Mouse (Mus musculus): ENCODE data around the gene Esam.

Esam gene

DNA sequence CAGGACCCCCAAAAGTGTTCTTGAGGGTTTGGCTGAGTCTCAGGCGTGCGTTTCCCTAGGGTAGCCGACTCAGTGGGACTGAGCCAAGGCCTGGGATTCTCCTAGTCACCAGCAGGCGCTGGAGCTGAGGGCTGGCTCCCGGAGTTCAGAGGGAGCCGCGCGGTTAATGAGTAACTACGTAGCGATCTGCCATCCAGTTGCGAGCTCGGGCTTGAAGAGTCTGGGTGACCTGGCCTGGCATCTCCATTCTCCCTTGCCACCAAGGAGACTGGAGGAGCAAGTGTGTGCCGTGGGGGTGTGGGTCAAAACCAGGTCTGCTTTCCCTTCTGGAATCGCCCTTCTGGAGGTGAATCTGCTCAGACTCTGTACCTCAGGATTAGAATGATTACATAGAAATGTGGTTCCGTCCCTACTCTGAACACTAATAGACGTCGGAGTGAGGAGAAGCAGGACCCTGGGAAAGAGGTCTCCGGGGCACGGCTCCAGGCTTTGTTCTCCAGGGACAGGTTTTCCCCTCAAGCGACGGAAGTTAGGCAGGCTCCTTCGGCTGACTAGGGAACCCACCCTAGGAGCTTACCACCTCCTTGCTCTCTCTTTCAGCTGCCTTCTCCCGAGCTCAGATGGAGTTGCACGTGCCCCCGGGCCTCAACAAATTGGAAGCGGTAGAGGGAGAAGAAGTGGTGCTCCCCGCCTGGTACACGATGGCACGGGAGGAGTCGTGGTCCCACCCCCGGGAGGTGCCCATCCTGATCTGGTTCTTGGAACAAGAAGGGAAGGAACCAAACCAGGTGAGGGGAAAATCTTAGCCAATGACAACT is 3.2 kb downstream of the Esam start:
- in situ Hi-C loops (cut with MboI): no loop called here

DNA sequence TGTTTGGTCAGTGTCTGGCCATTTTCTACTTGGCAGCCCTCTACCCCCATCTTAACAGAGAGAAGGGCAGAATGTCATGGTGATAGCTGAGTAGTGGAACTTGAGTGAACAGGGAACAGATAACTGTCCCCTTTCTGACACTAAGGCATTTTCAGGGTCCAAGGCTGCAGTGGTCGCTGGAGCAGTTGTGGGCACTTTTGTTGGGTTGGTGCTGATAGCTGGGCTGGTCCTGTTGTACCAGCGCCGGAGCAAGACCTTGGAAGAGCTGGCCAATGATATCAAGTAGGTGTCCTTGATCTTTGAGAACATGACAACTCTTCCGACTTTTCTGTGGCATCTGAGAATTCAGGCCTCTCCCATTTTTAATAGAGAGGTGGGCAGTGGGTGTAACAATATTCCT is 9.0 kb downstream of the Esam start:
- in situ Hi-C loops (cut with MboI): no loop called here

DNA sequence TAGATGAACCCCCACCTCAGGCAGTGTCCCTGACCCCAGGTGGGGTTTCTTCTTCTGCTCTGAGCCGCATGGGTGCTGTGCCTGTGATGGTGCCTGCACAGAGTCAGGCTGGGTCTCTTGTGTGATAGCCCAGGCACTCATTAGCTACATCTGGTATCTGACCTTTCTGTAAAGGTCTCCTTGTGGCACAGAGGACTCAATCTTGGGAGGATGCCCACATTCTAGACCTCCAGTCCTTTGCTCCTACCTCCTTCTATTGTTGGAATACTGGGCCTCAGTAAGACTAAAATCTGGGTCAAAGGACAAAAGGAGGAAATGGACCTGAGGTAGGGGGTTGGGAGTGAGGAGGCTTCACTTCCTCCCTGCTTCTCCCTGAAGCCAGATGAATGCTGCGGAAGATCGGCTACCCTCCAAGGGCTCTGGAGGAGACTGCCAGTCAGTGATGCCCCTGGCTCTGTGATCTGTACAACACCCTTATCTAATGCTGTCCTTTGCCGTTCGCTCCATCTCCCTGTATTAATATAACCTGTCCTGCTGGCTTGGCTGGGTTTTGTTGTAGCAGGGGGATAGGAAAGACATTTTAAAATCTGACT is 9.9 kb downstream of the Esam start:
- in situ Hi-C loops (cut with MboI): no loop called here

DNA sequence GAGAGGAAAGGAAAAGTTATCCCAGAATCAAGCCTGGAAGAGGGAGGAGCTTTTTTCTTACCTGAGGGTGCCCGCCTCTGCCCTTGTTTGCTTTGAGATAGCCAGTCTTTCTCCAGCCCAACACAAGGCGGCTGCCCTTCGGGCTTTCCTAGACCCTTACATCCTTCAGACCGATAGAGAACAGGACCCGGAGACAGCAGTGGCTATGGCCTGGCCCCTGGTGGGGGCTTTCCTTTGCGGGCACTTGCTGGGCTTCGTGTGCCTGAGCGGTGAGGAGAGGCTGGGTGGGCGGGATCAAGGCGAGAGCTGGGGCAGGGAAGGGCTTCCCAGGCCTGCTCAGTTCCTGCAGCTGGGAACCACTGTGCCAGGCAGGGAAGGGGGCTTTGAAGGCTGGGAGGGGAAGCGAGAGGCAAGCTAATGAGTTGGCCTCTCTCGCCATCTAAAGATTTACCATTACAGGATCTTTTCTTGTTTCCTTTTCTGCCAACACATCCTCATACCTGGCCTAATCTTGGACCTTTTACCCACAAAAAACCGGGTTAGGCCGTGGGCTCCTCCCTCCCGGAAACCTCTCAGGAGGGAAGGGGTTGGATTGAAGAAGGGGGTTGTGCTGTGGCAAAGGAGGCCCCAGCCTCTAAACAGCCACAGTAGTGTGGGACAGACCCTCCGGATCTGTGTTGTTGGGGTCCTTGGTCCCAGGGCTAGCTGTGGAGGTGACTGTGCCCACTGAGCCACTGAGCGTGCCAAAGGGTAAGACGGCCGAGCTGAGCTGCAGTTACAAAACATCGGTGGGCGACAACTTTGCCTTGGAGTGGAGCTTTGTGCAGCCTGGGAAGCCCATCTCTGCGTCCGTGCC is 11.5 kb downstream of the Esam start, which contains the start of gene Vsig2:
Vsig2 (plus strand) TSS at position 86 of the 856 bp plus-strand sequence.
- in situ Hi-C loops (cut with MboI): no loop called here

DNA sequence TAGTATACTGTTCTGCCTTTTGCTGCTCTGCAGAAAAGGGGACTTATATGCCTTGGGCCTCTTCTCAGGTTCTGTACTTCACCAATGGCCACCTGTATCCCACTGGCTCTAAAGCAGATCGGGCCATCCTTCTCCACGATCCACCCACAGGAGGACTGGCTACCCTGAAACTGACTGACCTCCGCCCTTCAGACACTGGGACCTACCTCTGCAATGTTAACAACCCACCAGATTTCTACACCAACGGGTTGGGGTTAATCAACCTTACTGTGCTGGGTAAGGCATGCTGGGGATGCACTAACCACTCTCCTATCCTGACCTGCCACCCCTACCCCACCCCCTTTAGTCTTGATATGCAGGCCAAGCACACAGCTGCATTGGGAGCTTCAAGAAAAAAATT is 12.3 kb downstream of the Esam start:
- in situ Hi-C loops (cut with MboI): no loop called here

DNA sequence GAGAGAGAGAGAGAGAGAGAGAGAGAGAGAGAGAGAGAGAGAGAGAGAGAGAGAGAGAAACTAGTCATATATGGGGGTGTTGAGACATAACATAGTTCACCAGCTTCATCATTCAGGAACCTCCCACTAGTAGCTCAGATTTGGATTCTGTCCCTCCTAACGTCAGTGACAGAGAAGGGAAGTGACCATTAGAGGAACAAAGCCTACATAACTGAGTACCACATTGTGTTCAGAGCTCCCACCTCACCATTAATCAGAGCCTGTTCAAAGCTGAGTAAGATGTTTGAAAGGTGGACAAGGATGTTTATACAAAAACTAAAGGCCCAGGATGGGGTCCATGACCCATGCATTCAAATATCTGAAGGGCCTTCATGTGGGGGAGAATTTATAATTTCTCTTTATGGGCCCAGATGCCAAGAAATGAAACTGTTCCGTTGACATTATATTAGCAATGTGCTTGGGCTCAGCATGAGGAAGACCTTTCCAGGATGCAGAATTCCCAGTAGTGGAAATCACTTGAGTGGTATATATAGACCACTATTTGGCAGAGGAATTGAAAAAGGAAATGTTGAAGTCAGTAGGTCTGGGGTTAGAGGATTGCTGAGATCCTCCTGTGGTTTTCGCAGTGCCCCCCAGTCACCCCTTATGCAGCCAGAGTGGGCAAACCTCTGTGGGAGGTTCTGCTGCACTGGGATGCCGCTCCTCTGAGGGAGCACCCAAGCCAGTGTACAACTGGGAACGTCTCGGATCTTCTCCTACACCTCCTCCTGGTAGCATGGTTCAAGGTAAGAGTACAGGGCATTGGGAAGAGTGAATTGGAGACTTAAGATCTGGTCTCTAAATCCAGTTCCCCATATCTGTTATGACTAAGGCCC is 13.1 kb downstream of the Esam start:
- in situ Hi-C loops (cut with MboI): no loop called here

DNA sequence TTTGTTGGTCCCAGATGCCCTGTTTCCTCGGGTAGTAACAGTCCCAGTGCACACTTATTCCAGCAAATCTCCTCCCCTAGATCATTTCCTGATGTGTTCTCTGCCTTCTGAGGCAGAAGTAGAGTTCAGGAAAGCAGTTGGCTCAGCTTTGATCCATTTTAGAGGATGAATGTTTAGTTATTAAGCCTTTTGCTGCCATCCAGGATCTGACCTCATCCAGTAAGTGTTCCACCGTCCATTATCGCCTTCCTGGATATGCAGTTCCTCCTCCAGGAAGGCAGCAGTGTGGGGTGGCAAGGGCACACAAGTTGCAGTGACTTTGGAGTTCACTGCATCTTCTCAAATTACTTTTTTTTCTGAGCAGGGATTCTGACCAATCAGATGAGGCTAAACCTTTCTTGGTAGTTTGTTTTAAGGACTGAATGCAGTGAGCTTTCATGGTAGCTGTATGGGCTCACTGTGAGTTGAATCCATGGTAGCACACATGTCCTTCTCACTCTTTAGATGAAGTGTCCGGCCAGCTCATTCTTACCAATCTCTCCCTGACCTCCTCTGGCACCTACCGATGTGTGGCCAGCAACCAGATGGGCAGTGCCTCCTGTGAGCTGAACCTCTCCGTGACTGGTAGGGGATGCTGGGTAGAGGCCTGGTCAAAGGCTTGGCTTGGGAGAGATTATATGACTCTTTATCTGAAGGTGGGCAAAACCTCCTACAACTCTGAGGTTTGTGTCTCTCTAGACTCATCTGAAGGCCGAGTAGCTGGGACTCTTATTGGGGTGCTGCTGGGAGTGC is 14.2 kb downstream of the Esam start:
- in situ Hi-C loops (cut with MboI): no loop called here

DNA sequence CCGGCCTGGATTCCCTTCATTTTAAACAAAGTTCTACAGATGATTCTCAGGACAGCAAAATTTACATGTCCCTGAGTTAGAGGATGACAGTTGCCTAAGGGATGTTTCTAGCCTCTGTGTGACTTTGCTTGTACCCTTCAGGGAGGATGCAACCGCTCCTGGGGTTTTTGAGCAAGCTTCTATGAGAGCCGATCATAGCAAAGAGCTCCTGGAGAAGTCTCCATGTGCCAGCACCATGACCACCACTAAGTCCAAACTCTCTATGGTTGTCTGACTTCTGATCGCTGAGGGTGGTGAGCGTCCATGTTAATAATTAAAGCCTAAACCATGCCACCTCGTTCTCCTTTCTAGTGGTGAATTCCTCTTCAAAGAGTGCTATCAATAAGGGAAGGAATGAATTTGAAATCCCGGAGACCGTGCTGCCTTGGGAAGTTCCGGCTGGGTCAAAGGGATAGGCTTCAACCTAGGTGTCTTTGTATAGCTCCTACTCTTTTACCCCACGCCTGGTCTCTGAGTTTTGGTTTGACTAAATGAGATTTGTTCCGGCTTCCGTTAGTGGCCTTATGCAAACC is 16.1 kb downstream of the Esam start:
- in situ Hi-C loops (cut with MboI): no loop called here

DNA sequence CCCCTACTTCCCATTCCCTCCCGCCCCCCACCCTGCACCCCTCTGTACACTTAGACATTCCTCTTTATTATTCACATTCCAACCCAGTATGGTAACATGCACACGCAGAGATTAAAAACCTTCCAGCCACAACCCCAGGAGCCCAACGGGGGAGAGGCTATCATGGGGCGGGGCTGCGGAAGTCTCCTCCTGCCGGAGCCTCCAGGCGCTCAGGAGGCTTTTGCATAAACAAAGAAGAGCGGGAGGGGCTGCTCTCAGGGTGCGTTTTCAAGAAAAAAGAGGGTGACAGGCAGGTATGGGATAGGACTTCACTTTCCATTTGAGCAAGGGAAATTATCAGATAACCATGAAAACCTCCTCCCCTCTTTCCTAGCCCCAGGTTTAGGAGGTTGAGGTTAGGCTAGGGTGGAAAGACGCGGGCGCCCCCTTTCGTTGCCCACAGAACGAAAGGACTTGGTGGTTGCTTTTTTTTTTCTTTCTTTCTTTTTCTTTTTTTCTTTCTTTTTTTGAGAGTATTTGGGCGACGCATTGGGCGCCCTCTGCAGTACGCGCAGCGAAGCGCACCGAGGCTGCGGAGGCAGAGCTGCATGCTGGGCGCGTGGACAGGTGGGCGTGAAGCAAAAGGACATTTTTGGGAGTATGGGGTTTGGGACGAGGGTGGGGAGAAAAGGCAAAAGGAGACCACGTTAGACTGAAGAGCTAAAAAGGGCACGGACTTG is 16.7 kb downstream of the Esam start:
- in situ Hi-C loops (cut with MboI): no loop called here

DNA sequence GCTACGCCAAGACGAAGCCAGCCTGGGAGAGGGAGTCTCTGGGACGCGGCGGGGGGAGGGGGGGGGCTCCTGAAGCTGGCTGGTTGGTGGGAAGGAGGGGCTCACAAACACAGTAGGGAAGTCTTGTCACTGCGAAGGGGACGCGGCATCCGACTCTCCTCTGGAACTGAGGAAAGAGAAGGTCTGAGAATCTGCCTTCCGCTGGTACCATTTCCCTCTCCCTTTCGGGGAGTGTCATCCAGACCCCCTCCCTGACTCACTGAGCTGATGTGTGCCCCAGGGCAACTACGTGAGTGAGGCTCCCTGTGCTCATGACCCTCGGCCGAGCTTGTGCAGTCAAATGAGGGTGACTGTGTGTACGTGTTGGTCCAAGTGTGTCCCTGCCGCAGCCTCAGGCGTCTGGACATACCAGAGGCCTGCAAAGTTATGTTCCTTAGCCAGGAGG is 17.3 kb downstream of the Esam start:
- in situ Hi-C loops (cut with MboI): no loop called here

DNA sequence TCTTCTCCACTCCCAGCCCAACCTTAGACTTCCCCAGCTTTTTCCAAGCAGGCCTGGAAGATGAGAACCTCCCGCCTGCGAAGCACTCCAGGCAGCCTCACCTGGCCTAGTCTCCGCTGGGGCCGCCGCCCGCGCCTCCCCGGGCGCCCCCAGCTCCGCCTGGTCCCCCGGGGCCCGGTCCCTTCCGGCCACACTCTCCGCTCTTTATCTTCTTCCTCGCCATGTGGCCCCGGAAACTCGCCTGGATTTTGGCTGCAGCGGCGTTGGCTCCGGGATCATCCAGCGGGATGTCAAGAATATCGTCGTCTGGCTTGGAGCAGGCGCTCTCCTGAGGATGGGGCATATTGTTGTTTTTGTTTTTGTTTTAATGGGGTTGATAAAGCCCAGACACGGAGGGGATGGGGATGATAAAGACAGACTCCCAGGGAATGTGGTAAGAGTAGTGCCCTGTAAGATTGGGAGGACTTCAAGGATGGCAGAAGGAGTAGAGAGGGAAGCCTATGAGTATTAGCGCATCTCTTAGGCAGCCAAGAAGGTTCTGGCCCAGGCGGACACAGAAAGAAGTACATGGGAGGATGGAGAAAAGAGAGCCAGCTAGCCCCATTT is 18.1 kb downstream of the Esam start:
- in situ Hi-C loops (cut with MboI): no loop called here

DNA sequence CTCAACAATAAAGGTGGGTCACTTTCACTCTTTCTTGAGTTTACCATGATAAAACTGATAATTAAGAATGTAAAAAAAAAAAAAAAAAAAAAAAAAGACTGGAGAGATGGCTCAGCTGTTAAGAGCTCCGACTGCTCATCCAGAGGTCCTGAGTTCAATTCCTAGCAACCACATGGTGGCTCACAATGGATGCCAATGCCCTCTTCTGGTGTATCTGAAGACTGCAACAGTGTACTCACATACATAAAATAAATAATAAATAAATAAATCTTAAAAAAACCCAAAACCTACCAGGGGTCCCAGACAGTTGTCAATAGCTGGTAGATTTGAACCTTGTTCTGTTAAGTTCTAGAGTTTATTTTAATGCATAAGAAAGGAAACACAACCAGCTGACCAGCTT is 19.0 kb downstream of the Esam start:
- in situ Hi-C loops (cut with MboI): no loop called here

DNA sequence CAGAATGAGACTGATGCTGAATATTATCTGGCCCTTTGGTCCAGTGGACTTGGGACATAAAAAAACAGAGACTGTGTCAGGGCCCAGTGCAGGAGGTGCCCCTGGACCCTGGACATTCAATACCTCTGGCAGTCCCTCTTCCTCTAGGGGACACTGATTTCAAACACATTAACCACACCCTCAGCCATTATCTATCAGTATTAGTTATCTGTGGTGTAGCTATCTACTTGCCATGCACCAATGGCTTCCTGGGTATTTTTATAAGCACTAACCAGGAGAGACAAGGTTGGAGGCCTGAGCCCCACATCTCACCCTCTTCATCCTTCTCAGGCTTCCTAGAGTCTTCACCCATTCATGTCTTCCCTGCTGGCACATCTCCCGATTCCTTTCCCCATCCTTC is 22.6 kb downstream of the Esam start:
- in situ Hi-C loops (cut with MboI): no loop called here

DNA sequence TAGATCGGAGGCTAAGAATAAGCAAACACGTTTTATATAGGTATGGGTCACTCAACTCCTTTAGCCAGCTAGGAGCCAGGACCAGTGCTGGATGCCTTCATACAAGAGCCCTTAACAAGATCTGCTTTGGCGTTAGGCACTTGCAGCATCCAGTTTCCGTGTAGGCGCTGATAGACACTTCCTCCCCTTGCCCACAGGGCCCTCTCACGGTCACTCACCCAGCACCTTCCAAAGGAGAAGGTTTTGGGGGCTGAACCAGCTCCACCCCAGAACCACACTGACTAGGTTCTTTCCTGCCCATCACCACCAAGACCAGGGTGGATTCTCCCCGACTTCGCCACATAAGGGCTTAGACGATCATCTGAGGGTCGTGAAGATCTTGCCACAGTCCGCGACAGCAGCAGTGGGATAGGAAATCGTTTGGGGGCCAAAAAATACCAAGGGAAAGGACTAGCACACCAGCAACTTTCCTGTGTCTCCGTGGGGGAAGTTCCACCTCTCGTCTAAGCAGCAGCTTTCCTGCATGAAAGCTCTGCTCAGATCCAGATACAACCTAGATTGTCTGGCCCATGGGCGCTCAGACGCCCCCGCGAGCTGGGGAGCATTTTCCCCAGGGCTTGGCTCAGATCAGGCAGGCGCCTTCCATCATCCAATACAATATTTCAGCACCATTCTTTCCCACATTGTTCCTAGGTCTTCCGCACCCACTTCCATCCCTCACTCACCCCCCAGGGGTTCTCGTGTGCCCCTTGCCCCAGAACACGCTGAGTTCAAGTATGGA is 24.1 kb downstream of the Esam start:
- in situ Hi-C loops (cut with MboI): no loop called here

DNA sequence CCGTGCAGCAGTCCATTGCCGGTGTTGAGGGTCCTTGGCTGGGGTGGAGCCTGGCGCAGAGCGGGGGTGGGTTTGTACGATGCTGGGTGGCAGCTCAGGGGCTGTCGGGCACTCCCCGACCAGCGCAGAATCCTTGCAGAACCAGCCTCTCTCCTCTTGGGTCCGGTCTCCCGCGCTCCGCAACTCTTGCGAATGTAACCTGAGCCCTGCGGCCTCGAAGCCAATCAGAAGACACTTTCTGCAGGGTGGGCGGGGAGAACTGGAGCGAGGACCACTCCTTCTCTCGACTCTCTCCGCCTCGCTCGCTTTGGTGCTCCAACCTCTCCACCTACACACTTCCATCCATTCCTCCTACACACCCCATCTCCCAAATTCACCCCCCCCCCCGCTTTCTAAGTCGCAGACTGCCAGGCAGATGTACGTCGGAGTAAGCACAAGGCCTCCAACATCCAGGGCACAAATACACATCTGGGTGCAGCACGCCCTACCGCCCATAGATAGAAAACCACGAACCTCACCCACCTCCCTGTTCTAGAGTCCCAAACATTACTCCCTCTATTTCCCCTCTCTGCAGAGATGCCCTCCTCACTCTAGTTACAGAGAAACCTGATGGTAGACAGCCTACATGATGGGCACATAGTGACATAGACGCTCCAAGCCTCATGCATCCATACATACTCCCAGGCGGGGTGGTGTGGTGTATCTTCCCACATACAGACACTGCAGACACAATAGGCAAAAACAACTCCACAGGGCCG is 24.8 kb downstream of the Esam start, which contains the start of gene Nrgn:
Nrgn (minus strand) TSS at position 369 of the 758 bp plus-strand sequence.
- in situ Hi-C loops (cut with MboI): no loop called here

DNA sequence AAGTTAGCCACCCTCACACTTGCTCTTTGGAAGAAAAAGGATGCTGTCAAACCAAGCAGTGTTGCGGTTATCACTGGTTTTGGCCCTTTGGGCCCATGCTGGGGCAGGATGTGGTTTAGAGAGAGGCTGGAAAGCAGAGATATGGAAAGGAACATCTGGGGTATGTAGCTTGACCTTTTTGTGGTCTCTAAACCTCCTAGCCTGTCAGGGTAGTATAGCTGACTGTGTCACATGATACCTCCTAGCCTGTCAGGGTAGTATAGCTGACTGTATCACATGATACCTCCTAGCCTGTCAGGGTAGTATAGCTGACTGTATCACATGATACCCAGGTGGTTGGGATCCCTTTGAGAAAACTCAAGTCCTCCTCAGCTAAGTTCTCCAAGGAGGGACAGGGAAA is 26.4 kb downstream of the Esam start:
- in situ Hi-C loops (cut with MboI): no loop called here

DNA sequence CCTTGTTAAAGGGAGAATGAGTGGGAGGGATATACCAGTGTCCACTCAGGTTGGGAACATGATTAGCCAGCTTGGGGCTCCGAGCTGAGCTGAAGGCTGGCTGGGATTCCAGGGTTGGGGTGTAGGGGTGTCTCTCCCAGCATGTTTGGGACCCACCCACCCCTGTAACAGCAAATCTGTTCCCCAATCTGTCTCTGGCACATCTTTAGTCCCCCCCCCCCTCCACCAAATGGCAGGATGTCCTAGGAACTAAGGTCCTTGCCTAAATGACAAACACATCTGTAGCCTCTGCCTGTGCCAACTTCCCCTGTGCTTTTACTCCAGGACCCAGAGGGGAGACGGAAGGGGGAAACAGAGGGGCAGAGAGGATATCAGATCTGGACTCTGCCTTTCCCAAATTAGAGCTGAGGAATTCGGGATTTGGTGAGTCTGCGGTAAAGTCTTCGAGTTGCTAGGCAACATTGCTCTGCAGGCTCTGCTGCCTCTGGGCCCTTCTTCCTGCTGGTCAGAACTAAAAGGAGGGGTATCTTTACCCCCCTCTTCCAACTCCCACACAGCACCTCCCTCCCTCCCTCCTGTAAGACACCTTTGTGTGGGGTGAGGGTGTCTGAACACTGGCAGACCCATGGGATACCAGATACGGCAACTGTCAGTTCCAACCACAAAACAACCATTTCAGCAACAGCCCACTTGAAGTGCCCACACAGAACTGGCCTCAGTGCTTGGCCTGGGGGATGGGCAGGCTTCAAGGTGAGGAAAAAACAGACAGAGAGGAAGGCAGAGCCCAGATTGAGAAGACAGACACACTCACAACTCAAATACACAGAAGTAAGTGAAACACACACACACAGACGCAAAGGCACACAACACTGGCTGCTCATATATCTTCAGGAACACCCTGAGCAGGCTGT is 27.2 kb downstream of the Esam start, which contains the start of gene Siae:
Siae (plus strand) TSS at position 861 of the 911 bp plus-strand sequence.
- in situ Hi-C loops (cut with MboI): no loop called here

Data from mature B cell (primary cell).